Mouse (Mus musculus): ENCODE measurements around the gene Osbpl2.
A peak's percentile ranks its signal among the peaks of the same experiment; 100 is the strongest.

GRCm38 (mm10) chr2:180173163-180173562 is 54.1 kb downstream of the Osbpl2 start:
- peak in 1 of 2 experiments; percentile 50; a peak in 2 of 4 replicates for TF ChIP-seq CTCF (conservative IDR thresholded peaks at IDR 0.05 in 1 of 2, IDR thresholded peaks at IDR 0.05 in 1 of 2; ENCODE audit: low read depth in 2 of 2, low read length in 2 of 2)
- no peak for TF ChIP-seq EP300 (IDR thresholded peaks at IDR 0.05; ENCODE audit: low read length)
- TF ChIP-seq POLR2AphosphoS2 (IDR thresholded peaks at IDR 0.05; ENCODE audit: low read depth, low read length): no peak
- no peak for TF ChIP-seq ELF1 (IDR thresholded peaks at IDR 0.05; ENCODE audit: low read depth, low read length)
- no peak for TF ChIP-seq MYC (IDR thresholded peaks at IDR 0.05; ENCODE audit: low read depth, low read length)
- TF ChIP-seq USF2 (conservative IDR thresholded peaks at IDR 0.05; ENCODE audit: low read depth, low read length): no peak
- TF ChIP-seq SMC3 (IDR thresholded peaks at IDR 0.05; ENCODE audit: low read depth, low read length): peak; percentile 19; the same call in 1 of the 2 replicates

Data from CH12.LX (cell line).